Mouse (Mus musculus) heart, adult 8-10 months (tissue): ENCODE measurements around the gene Mgmt. TPM values are rescaled to one million over a fixed set of nuclear protein-coding genes. Genes with fewer than 3 reads are reported as not detected.

Experiments
- DNase-seq: peaks from one replicate; pipeline ENCODE4 v3.0.0; 2022; ENCODE audit warnings: low spot score
- total RNA-seq, 4 experiments: library from RNA; stranded (reverse); gene quantifications; 2 replicates each; pipeline ENCODE4 v1.2.4; 2022

The Mgmt gene
- total RNA-seq, 4 experiments from 2014 or later: 4.8 to 6.6 (median 5.6) TPM

- no peak for DNase-seq
These were observed 14.3 kb downstream of the Mgmt start for GRCm38 (mm10) chr7:136908616-136909144.

- DNase-seq: no peak
These were observed 18.5 kb downstream of the Mgmt start for GRCm38 (mm10) chr7:136912901-136913300.

GRCm38 (mm10) chr7:136916021-136916420, 21.6 kb downstream of the Mgmt start:
- no peak for DNase-seq

GRCm38 (mm10) chr7:136920976-136921755, 26.8 kb downstream of the Mgmt start:
- no peak for DNase-seq

- no peak for DNase-seq
These were observed 27.8 kb downstream of the Mgmt start for GRCm38 (mm10) chr7:136922230-136922629.

GRCm38 (mm10) chr7:136924610-136925260, 30.3 kb downstream of the Mgmt start:
- no peak for DNase-seq

- no peak for DNase-seq
These were observed 31.8 kb downstream of the Mgmt start for GRCm38 (mm10) chr7:136926178-136926577.

- DNase-seq: no peak
These were observed 36.0 kb downstream of the Mgmt start for GRCm38 (mm10) chr7:136930451-136930850.

GRCm38 (mm10) chr7:136933367-136933766, 39.0 kb downstream of the Mgmt start:
- no peak for DNase-seq

- DNase-seq: no peak
These were observed 39.9 kb downstream of the Mgmt start for GRCm38 (mm10) chr7:136934336-136934735.

- DNase-seq: no peak
These were observed 40.4 kb downstream of the Mgmt start for GRCm38 (mm10) chr7:136934784-136935183.

GRCm38 (mm10) chr7:136938371-136938770, 44.0 kb downstream of the Mgmt start:
- no peak for DNase-seq

- DNase-seq: no peak
These were observed 48.0 kb downstream of the Mgmt start for GRCm38 (mm10) chr7:136942414-136942813.

- DNase-seq: no peak
These were observed 49.5 kb downstream of the Mgmt start for GRCm38 (mm10) chr7:136943886-136944285.

GRCm38 (mm10) chr7:136945697-136946096, 51.3 kb downstream of the Mgmt start:
- peak; percentile 7 for DNase-seq

- no peak for DNase-seq
These were observed 51.7 kb downstream of the Mgmt start for GRCm38 (mm10) chr7:136946131-136946530.

- DNase-seq: peak; percentile 8
These were observed 53.9 kb downstream of the Mgmt start for GRCm38 (mm10) chr7:136948275-136948810.

- no peak for DNase-seq
These were observed 58.2 kb downstream of the Mgmt start for GRCm38 (mm10) chr7:136952608-136953007.

- DNase-seq: no peak
These were observed 58.8 kb downstream of the Mgmt start for GRCm38 (mm10) chr7:136953251-136953650.

- DNase-seq: no peak
These were observed 77.9 kb downstream of the Mgmt start for GRCm38 (mm10) chr7:136972361-136972760.

GRCm38 (mm10) chr7:136975001-136975400, 80.6 kb downstream of the Mgmt start:
- DNase-seq: no peak

- no peak for DNase-seq
These were observed 103.0 kb downstream of the Mgmt start for GRCm38 (mm10) chr7:136997456-136997855.

- no peak for DNase-seq
These were observed 106.3 kb downstream of the Mgmt start for GRCm38 (mm10) chr7:137000703-137001102.
